Mouse (Mus musculus) adrenal gland, adult (tissue): ENCODE data around the gene Ergic1.

ENCODE experiments used
- DNase-seq, 2 experiments: peaks; one replicate each; pipeline ENCODE4 v3.0.0; 2022 to 2023; ENCODE audit warnings: low spot score in 1 of 2; ENCODE audit not compliant: inconsistent age in 2 of 2

The Ergic1 gene

GRCm38 (mm10) chr17:26535251-26536136 is 25.8 kb upstream of the Ergic1 start:
- DNase-seq: peak in 1 of 2 experiments; percentile 62

DNA sequence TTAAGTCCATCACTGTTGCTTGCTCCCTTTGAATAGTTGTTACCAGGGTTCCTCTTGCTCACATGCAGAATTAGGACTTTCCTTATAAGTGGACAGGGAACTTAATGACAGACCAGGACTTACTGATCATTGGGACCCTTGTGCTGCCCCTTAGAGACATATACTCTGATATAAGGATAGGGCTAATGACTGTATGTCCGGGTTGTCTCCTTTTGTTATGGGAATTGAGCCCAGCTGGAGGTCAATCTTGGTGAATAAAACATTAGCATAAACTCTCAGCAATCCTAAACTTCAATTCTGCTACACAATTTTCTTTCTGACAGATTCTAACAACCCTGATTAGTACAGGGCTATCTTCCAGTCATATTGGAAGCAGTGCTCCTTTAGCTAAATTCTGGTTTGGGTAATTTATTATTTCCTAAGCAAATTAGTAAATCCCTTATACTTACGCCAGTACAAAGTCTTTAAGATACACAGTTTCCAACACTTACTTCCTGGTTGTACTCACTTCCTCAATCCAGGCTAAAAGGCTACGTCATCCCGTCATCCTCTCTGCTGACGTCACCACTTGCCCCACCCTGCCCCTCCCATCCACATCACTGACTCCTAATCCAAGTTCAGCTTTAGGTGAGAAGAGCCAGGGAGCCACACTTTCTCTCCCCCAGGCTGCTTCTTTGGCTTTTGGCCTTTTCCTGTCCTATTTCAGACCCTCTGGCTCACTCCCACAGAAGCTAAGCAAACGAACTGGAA is 23.4 kb upstream of the Ergic1 start:
- peak in 1 of 2 experiments; percentile 47 for DNase-seq

- no peak for DNase-seq
Measured at GRCm38 (mm10) chr17:26540083-26540482, 21.2 kb upstream of the Ergic1 start.

DNA sequence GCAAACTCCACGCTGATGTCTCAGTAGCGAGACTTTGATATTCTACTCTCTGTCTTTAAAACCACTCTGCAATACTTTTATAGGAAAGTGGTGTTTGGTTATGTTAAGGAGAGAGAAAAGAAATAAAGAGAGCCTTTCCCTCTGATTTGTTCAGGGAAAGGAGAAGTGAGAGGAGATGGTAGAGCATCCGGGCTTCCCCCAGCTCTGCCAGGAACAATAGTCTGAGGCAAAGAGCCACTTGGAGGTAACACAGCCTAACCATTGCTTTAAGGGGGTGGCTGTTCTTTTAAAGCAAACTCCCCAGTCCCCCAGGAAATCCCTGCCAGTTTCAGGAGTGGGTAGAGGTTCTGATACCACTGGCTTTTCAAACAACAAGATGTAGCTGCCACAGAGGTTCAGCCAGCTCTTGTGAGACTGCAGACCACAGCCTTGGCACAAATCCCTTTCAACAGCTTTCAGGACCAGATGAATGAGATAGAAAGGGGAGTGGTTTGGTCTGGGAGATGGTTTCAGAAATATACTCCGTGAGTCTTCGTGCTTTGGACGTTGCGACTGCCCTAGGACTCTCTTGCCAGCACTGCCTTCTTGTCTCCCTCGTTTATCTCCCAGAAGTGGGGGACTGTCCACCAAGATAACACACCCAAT is 16.8 kb upstream of the Ergic1 start:
- no peak for DNase-seq

GRCm38 (mm10) chr17:26547771-26548170 is 13.5 kb upstream of the Ergic1 start:
- DNase-seq: peak in 1 of 2 experiments; percentile 71

DNA sequence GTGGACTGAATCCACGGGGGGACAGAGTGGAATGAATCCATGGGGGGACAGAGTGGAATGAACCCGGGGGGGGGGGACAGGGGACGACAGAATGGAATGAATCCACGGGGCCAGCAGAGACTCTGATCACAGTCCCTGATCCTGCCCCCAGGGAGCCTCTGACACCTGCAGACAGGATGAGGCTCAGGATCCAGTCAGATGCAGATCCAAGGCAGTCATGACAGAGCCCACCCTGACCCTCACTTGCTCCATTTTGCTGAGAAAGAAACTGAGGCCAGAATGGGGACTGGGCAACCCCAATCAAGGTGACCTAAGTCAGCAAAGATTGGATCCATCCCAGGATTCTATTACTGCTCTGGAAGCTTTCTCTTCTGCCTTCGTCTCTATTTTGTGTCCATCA is 12.7 kb upstream of the Ergic1 start:
- no peak for DNase-seq

GRCm38 (mm10) chr17:26549148-26549809 is 12.0 kb upstream of the Ergic1 start:
- DNase-seq: peak in 1 of 2 experiments; percentile 49

DNA sequence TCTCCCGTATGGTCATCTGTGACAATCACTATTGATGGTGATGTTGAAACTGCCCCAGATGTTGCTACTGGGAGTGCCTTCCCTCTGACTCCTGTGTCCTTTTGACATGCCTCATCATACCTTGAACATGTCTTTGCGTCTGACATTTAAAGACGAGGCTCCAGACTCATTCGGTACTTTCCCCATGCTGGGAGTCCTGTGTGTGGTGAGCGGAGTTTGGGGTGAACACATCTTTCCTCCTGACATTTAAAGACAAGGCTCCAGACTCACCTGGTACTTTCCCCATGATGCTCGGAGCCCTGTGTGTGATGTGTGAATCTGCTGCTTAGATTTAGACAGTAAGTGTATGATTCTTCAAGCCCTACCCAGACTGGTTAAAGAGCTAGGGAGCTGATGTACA is 10.2 kb upstream of the Ergic1 start:
- no peak for DNase-seq

DNA sequence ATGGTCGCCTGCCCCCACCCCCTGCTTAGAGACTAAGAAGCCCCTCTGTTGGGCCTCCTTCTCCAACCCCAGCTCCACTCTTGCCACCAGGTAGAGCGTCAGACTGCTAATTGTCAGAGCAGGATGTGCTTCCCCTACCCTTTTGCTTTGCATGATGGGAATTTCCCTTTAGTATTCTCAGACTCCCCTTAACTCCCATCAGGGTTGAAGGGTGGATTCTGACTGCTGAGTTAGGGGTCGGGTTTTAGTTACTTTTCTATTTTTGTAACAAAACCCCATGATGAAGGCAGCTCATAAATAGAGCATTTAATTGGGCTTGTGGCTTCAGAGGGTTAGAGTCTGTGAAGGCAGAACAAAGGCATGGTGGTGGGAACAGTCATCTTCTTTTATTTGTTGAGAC is 8.3 kb upstream of the Ergic1 start:
- no peak for DNase-seq

- peak in 1 of 2 experiments; percentile 70 for DNase-seq
Measured at GRCm38 (mm10) chr17:26560526-26561289, 581 bp upstream of the Ergic1 start.

DNA sequence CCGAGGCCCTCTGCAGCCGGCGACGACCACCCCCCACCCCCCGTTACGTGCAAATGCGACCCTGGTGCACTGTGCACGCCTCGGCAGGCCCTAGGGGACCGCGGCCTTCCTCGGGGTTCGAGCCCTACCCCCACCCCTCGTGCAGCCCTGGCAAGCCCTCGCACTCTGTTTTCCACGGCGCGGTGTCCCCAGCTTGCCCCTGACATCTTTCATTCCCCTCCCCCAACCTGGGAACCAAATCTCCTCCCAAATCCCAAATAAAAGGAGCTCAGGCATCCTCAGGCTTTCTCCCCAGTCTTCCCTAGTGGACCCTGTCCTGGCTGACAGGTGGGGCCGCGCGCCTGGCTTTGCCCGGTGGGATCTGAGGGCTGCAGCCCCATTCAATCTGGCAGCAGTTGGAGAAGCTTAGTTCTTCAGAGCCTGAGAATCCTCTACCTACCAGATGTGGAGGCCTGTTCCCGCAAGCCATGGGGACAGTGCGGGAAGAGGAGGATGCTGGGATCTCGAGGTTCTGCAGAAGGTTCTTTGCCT is 427 bp downstream of the Ergic1 start, which contains the start of gene Dusp1:
Dusp1 (minus strand) TSS at position 478 of the 531 bp plus-strand sequence.
- peak in 1 of 2 experiments; percentile 81 for DNase-seq

DNA sequence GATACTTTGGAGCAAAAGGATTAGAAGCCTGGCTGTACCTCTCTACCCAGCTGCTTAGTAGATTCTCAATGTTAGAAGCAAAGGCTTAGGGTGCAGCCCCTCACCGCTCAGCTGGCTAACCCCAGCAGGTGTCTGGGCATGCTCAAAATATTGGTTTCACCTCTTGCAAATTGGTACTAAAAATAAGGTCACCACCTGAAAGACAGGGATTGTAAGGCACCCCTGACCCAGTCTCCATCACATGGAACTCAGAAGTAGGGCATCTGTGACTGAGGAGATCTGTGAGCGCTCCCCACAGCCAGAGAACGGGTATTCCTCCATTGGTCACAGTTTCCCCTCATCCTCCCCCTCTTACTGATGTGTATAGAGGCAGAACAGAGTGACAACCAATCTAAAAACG is 1.0 kb downstream of the Ergic1 start:
- no peak for DNase-seq

DNA sequence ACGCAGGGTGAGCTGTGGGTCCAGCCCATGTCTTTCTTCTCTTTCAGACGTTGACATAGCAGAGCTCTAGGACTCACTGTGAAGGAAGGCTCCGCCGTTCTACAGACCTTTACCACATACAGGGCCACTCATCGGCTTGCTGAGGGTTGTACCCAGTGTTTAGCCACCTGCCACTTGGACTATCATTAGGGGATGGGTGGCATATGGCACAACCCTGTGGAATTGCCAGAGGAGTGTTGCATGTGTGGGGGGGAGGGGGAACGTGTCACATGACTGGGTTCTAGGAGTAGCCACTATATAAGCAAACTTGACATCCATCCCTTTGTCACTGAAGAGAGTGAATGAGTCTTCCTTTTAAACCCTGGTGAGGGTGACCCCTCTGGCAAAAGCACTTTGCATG is 2.2 kb downstream of the Ergic1 start:
- peak in 1 of 2 experiments; percentile 37 for DNase-seq

GRCm38 (mm10) chr17:26564439-26564838 is 3.1 kb downstream of the Ergic1 start:
- DNase-seq: peak in 1 of 2 experiments; percentile 42

- DNase-seq: peak in 1 of 2 experiments; percentile 39
Measured at GRCm38 (mm10) chr17:26567142-26567817, 6.0 kb downstream of the Ergic1 start.

- DNase-seq: no peak
Measured at GRCm38 (mm10) chr17:26567818-26568173, 6.5 kb downstream of the Ergic1 start.

DNA sequence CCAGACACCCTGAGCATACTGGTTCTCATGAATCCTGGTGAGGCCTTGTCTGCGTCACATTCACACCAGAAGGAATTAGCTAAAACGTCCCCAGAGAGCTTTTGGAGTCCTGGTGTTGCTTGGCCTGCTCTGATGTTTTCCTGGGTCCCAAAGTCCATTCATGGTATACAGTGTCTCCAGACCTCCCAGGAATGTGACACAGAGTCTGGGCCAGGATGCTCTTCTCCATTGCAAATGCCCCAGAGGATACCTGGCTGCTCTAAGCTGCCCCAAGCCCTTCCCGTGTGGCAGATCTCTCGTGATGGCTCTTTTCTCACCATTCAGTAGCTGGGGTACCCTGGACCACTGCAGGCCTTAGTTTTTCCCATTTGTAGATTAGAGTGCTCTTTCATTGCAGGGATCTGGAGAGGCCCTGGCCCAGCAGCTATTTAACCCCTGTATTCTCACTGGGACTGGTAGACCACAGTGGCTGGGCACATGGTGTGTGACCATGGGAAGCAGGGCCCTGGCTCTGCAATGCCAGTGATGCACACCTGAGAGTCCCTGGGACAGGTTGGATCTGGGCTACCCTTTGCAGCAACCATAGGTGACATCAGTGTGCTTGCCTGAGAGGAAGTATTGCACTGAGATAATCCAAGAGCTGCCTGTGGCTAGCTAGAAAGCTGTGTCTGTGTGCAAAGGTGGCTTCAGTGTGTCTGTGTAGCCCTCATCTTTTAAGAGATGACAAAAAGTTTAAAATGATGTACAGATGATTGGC is 8.5 kb downstream of the Ergic1 start:
- DNase-seq: peak in 1 of 2 experiments; percentile 36

DNA sequence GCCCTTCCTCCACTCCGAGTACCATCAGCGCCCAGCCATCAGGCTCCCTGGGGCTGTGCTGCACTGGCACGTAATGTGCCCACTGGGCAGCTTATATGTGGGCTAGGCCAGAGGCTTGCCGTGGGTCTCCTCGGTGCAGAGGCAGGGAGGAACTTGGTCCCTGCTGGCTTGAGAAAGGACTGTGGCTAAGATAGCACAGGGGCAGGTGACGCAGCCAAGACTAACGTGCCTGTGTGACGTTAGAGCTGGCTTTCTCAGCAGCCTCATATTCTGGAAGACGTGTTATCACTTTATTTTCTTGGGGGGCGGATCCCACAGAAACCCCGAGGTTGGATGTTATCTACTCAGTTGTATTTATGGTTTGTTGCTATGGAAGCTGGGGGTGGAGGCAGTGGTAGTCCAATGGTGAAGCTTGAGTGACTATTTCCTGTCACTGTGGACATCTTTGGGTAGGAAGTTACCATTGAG is 9.4 kb downstream of the Ergic1 start:
- peak in 1 of 2 experiments; percentile 62 for DNase-seq
